Mouse (Mus musculus) liver, embryonic 16.5 days (tissue): ENCODE measurements around the gene Ndel1. TPM values are rescaled to one million over a fixed set of nuclear protein-coding genes. Genes with fewer than 3 reads are reported as not detected.
A peak's percentile ranks its signal among the peaks of the same experiment; 100 is the strongest.

Experiments
- ATAC-seq: fragments of 200-750 bp; cut with Nextera tagmentation; 2 replicates; pipeline ENCODE4 v1.8.0; 2017; ENCODE audit warnings: low read depth, mild to moderate bottlenecking, moderate number of reproducible peaks, moderate library complexity
- H3K27ac ChIP-seq: fragments of 300-500 bp; sonication (generic); 2 replicates; pipeline ENCODE4 v1.5.1; 2014; ENCODE audit warnings: mild to moderate bottlenecking, low read length
- H3K27me3 ChIP-seq: fragments of 300-500 bp; sonication (generic); 2 replicates; pipeline ENCODE4 v1.6.1; 2014; ENCODE audit warnings: low read depth, low read length, mixed read lengths; ENCODE audit not compliant: control insufficient read depth, insufficient read depth
- H3K36me3 ChIP-seq: fragments of 300-500 bp; sonication (generic); 2 replicates; pipeline ENCODE4 v1.6.1; 2014; ENCODE audit warnings: mild to moderate bottlenecking; ENCODE audit not compliant: control insufficient read depth, insufficient read depth
- H3K4me1 ChIP-seq: fragments of 300-500 bp; sonication (generic); 2 replicates; pipeline ENCODE4 v1.6.1; 2014; ENCODE audit warnings: low read depth, low read length, mixed read lengths; ENCODE audit not compliant: control insufficient read depth
- H3K4me2 ChIP-seq: fragments of 300-500 bp; sonication (generic); 2 replicates; pipeline ENCODE4 v1.6.1; 2014; ENCODE audit warnings: low read depth, low read length, mixed read lengths
- H3K4me3 ChIP-seq: fragments of 300-500 bp; sonication (generic); 2 replicates; pipeline ENCODE4 v1.5.1; 2014; ENCODE audit warnings: low read depth, mild to moderate bottlenecking, low read length
- H3K9ac ChIP-seq: fragments of 300-500 bp; sonication (generic); 2 replicates; pipeline ENCODE4 v1.6.1; 2014; ENCODE audit warnings: low read depth, low read length
- H3K9me3 ChIP-seq: fragments of 300-500 bp; sonication (generic); replicated peaks from 2 replicates; pipeline ENCODE4 v1.6.1; 2016; ENCODE audit warnings: low read length; ENCODE audit not compliant: control insufficient read depth
- WGBS: fragments of 180-500 bp; shearing (Covaris S2); extraction: QIAGEN DNeasy Blood & Tissue Kit; methylation state at CpG from one replicate; pipeline ENCODE4 v1.1.7; 2014; ENCODE audit not compliant: insufficient replicate concordance; 5-methylcytosine and 5-hydroxymethylcytosine counted together
- polyA plus RNA-seq: library from polyadenylated mRNA; unstranded; fragments of >200 nt; fragmentation: Nextera tagmentation; extraction: Ambion mirVana; gene quantifications from 2 replicates; pipeline ENCODE4 v1.2.1, GENCODE M21; 2015

Ndel1 gene
- polyA plus RNA-seq, 1 experiment from 2014 or later: 38.6 TPM

DNA sequence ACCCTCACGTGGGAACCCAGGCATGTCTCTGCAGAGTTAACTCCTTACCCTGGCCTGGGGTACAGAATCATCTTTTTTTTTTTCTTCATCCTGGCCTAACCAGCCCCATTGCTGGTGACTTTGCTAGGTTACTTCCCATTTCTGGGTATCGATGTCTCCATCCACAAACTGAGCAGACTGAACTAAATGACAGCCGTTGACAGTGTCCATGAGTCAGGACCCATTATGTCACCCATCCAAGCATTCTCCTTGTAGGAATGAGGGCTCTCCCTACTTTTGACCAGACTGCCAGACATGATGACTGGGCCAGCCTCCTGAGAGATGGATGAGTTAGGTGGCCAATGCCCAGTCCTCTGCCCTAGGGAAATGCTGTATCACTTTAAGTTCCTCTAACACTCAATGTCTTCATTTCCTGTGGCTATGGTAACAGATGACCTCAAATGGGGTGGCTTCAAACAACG lies 8.0 kb downstream of the Ndel1 start:
- ATAC-seq: no peak
- Histone ChIP-seq H3K4me2 (no peak overlapping the region), H3K4me1 (peaks cover 4% of the 10 kb centered on the region), H3K27ac (peak overlapping the region; percentile 45; the same call in 1 of the 2 replicates), H3K9me3 (no peaks in the 10 kb centered on the region), H3K4me3 (no peak overlapping the region), H3K27me3 (no peaks in the 10 kb centered on the region), H3K9ac (no peak overlapping the region), H3K36me3 (no peaks in the 10 kb centered on the region)
- 14% methylated on average over 4 of the region's 4 CpGs for whole genome bisulfite sequencing

GRCm38 (mm10) chr11:68862260-68862659 lies 9.4 kb downstream of the Ndel1 start:
- Histone ChIP-seq H3K9ac (no peak overlapping the region), H3K9me3 (no peaks in the 10 kb centered on the region), H3K27ac (no peak overlapping the region), H3K27me3 (no peaks in the 10 kb centered on the region), H3K4me1 (no peaks in the 10 kb centered on the region; the same call in 1 of the 2 replicates), H3K36me3 (no peaks in the 10 kb centered on the region), H3K4me2 (no peak overlapping the region), H3K4me3 (no peak overlapping the region)
- no peak for ATAC-seq
- WGBS: 55% methylated on average over 2 of the region's 2 CpGs

GRCm38 (mm10) chr11:68859943-68860593 lies 11.6 kb downstream of the Ndel1 start:
- no peaks in the 10 kb centered on the region for H3K27me3 ChIP-seq
- H3K4me2 ChIP-seq: no peak overlapping the region
- H3K27ac ChIP-seq: no peak overlapping the region
- peaks cover 14% of the 10 kb centered on the region for H3K4me1 ChIP-seq
- no peak overlapping the region for H3K9ac ChIP-seq
- no peak overlapping the region for H3K4me3 ChIP-seq
- ATAC-seq: no peak
- H3K9me3 ChIP-seq: no peaks in the 10 kb centered on the region
- 68% methylated on average over 8 of the region's 8 CpGs for WGBS
- no peaks in the 10 kb centered on the region for H3K36me3 ChIP-seq

DNA sequence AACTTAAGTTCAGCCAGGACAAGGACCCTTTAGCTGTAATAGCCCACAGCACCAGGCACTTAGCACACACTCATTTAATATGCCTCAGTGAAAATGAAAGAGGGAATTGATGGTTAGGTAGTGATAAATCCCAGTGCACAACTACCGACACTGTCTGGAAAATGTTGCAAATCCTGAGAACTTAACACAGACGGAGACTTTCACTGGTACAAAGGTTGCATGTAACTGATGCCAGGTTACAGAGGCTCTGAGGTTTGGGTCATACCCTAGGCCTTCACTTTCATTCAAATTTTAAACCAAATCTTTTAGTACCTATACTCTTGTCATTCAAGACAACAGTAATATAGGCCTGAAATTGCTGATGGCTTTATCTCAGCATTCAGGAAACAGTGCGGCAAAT lies 14.3 kb downstream of the Ndel1 start:
- Histone ChIP-seq H3K4me1 (peaks cover 29% of the 10 kb centered on the region), H3K27ac (no peak overlapping the region), H3K4me2 (no peak overlapping the region), H3K9ac (no peak overlapping the region), H3K36me3 (no peaks in the 10 kb centered on the region), H3K4me3 (no peak overlapping the region), H3K27me3 (no peaks in the 10 kb centered on the region), H3K9me3 (no peaks in the 10 kb centered on the region)
- ATAC-seq: no peak
- 74% methylated on average over 3 of the region's 3 CpGs for WGBS

DNA sequence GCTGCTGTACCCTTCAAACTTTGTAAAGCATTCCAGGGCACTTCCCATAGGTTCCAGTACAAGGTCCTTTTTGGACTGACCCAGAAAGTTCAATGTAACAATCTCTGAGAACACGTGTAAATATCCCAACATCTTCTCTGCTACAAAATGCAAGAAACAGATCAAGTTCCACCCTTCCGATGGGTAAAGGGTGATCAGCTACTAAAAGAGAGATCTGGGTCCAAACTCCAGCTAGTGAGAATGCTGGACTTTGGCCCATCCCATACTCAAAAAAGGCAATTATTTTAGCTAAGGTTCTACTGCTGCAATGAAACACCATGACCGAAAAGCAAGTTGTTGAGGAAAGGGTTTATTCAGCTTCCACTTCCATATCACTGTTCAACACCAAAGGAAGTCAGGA lies 17.0 kb downstream of the Ndel1 start:
- H3K4me2 ChIP-seq: no peak overlapping the region
- H3K4me3 ChIP-seq: no peak overlapping the region
- H3K9ac ChIP-seq: no peak overlapping the region
- peaks cover 36% of the 10 kb centered on the region for H3K4me1 ChIP-seq
- peak overlapping the region; percentile 100; the same call in 1 of the 2 replicates for H3K27ac ChIP-seq
- 73% methylated on average over 3 of the region's 3 CpGs for WGBS
- H3K27me3 ChIP-seq: no peaks in the 10 kb centered on the region
- ATAC-seq: no peak
- no peaks in the 10 kb centered on the region for H3K9me3 ChIP-seq
- no peaks in the 10 kb centered on the region for H3K36me3 ChIP-seq

GRCm38 (mm10) chr11:68853611-68854401 lies 17.9 kb downstream of the Ndel1 start:
- 16% methylated on average over 14 of the region's 14 CpGs for WGBS
- Histone ChIP-seq H3K4me3 (peak overlapping the region; percentile 97), H3K4me2 (peak overlapping the region; percentile 87), H3K27ac (peak overlapping the region; percentile 100), H3K9ac (peak overlapping the region; percentile 69), H3K27me3 (no peaks in the 10 kb centered on the region), H3K9me3 (no peaks in the 10 kb centered on the region), H3K36me3 (no peaks in the 10 kb centered on the region), H3K4me1 (peaks cover 36% of the 10 kb centered on the region)
- ATAC-seq: peak; percentile 8; the same call in 1 of the 2 replicates

- peak; percentile 97 for ATAC-seq
- under 1% methylated on average over 42 of the region's 42 CpGs for WGBS
- Histone ChIP-seq H3K27ac (peak overlapping the region; percentile 100), H3K4me2 (peak overlapping the region; percentile 87), H3K4me1 (peaks cover 36% of the 10 kb centered on the region), H3K4me3 (peak overlapping the region; percentile 97), H3K27me3 (no peaks in the 10 kb centered on the region), H3K9ac (peak overlapping the region; percentile 95), H3K9me3 (no peaks in the 10 kb centered on the region), H3K36me3 (no peaks in the 10 kb centered on the region)
These were observed 18.7 kb downstream of the Ndel1 start for GRCm38 (mm10) chr11:68852932-68853409.

GRCm38 (mm10) chr11:68852486-68852901 lies 19.2 kb downstream of the Ndel1 start:
- Histone ChIP-seq H3K27ac (peak overlapping the region; percentile 100), H3K36me3 (no peaks in the 10 kb centered on the region), H3K9me3 (no peaks in the 10 kb centered on the region), H3K4me2 (peak overlapping the region; percentile 87), H3K4me3 (peak overlapping the region; percentile 97), H3K4me1 (peaks cover 38% of the 10 kb centered on the region), H3K9ac (peak overlapping the region; percentile 95), H3K27me3 (no peaks in the 10 kb centered on the region)
- under 1% methylated on average over 36 of the region's 36 CpGs for WGBS
- ATAC-seq: peak; percentile 78
